Mouse (Mus musculus) spleen, adult 10 weeks (tissue): ENCODE results near the gene Luzp4. TPM values are rescaled to one million over a fixed set of nuclear protein-coding genes. Genes with fewer than 3 reads are reported as not detected.

Experiments used
- polyA plus RNA-seq: library from polyadenylated mRNA; stranded (reverse); fragments of 350-450 nt; fragmentation: Illumina TruSeq; extraction: RNeasy Lipid Tissue Mini Kit (QIAGEN cat#74804); gene quantifications from one replicate; pipeline ENCODE4 v1.2.3, GENCODE M21; 2015; ENCODE audit warnings: low replicate concordance; ENCODE audit not compliant: insufficient read depth

Luzp4 gene
- polyA plus RNA-seq, result not detected

GRCm38 (mm10) chrX:148857340-148857739 lies at the start of gene Luzp4:
Luzp4 (plus strand) TSS chrX:148857640.

Other genes starting within 250 kb of the Luzp4 start
- gene Gm8334, start 242.5 kb upstream of the Luzp4 start, polyA plus RNA-seq, result not detected
- gene Gm15127, start 194.0 kb upstream of the Luzp4 start, polyA plus RNA-seq, result not detected
- not detected for gene Ott, start 216.6 kb downstream of the Luzp4 start, polyA plus RNA-seq